Mouse (Mus musculus): ENCODE data around the gene Rhbdl1. TPM values are rescaled to one million over a fixed set of nuclear protein-coding genes. Genes with fewer than 3 reads are reported as not detected.

The Rhbdl1 gene
- total RNA-seq, 2 experiments from 2014 or later, result 47.5 to 54.0 TPM

GRCm38 (mm10) chr17:25843636-25844395, 6.7 kb upstream of the Rhbdl1 start:
- peak in 1 of 2 experiments; percentile 48 for DNase-seq (ENCODE audit: low spot score in 2 of 2)
- intact Hi-C loops (cut with DNase I), result no loop called here

DNA sequence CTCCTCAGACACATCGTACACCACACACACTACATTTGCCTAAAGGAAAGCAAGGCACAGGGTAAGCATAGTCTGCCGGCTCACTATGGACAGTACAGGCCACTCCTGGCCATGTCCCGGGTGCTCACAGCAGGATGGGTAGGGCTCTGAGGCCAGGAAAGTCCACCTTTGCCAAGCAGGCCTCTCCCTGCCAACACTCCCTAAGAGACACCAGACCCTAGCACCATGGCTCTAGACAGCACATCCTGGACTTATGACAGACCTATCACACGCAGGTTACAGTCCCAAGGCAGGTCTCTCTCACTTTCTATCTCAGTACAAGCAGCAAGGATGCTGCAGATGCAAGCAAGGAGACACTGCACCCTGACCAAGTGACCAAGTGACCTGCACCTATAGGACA, 6.0 kb upstream of the Rhbdl1 start:
- no peak for DNase-seq (ENCODE audit: low spot score in 2 of 2)
- intact Hi-C loops (cut with DNase I), result no loop called here

DNA sequence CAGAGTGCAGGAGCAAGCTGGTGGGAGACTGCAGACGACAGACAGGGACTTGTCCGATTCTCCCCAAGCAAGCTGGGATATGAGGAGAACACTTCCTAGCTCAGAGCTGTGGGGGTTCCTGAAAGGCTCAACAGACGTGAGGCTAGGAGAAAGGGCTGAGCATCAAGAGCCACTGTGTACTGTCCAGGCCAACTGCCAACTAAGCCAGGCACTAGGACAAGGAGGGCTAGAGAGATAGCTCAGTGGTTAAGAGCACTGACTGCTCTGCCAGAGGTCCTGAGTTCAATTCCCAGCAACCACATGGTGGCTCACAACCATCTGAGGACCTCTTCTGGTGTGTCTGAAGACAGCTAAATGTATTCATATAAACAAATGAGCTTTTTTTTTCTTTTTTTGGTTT, 5.4 kb upstream of the Rhbdl1 start:
- intact Hi-C loops (cut with DNase I), result no loop called here

GRCm38 (mm10) chr17:25841117-25841880, 4.2 kb upstream of the Rhbdl1 start, which contains the start of gene Gm20683:
Gene Gm20683, minus strand, starts transcription at chr17:25841763.
- DNase-seq (ENCODE audit: low spot score in 2 of 2), result no peak
- intact Hi-C loops (cut with DNase I), result no loop called here

More for the DNA sequence above, 5.4 kb upstream of the Rhbdl1 start:
- no peak for DNase-seq (ENCODE audit: low spot score in 2 of 2)

- intact Hi-C loops (cut with DNase I), result no loop called here
- no peak for DNase-seq (ENCODE audit: low spot score in 2 of 2)
Measured at GRCm38 (mm10) chr17:25840519-25840918, 3.4 kb upstream of the Rhbdl1 start.

- intact Hi-C loops (cut with DNase I), result no loop called here
- no peak for DNase-seq (ENCODE audit: low spot score in 2 of 2)
Measured at GRCm38 (mm10) chr17:25839455-25840235, 2.5 kb upstream of the Rhbdl1 start.

- intact Hi-C loops (cut with DNase I), result no loop called here
Measured at GRCm38 (mm10) chr17:25838904-25839303, 1.8 kb upstream of the Rhbdl1 start.

GRCm38 (mm10) chr17:25837533-25837932, 438 bp upstream of the Rhbdl1 start:
- intact Hi-C loops (cut with DNase I), result no loop called here
- no peak for DNase-seq (ENCODE audit: low spot score in 2 of 2)

More at GRCm38 (mm10) chr17:25838904-25839303, 1.8 kb upstream of the Rhbdl1 start:
- DNase-seq (ENCODE audit: low spot score in 2 of 2), result no peak

GRCm38 (mm10) chr17:25836397-25837075, 559 bp downstream of the Rhbdl1 start:
- intact Hi-C loops (cut with DNase I), result no loop called here
- no peak for DNase-seq (ENCODE audit: low spot score in 2 of 2)

DNA sequence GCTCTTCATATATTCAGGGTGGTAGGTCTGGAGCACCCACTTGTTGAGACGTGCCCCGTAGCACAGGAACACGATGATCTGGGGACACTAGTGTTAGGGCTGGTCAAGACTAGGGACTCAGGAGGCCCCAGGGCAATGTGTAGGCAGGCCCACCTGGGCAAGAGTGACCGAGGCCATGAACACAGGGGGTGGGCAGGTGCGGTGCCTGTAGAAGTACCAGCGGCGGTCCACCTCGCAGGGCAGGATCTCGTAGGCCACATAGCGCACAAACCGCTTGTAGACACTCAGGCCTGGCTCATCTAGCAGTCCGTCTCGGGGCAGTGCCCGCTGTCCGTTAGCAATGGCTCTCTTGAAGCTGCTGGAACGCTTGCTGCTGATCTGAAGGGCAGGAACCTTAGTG, 1.3 kb downstream of the Rhbdl1 start:
- DNase-seq (ENCODE audit: low spot score in 2 of 2), result no peak

GRCm38 (mm10) chr17:25835301-25835700, 1.8 kb downstream of the Rhbdl1 start:
- intact Hi-C loops (cut with DNase I), result no loop called here
- DNase-seq (ENCODE audit: low spot score in 2 of 2), result no peak

More for the DNA sequence above, 1.3 kb downstream of the Rhbdl1 start:
- intact Hi-C loops (cut with DNase I), result no loop called here

GRCm38 (mm10) chr17:25834595-25835222, 2.4 kb downstream of the Rhbdl1 start:
- intact Hi-C loops (cut with DNase I), result no loop called here

GRCm38 (mm10) chr17:25833961-25834594, 3.0 kb downstream of the Rhbdl1 start:
- no peak for DNase-seq (ENCODE audit: low spot score in 2 of 2)
- intact Hi-C loops (cut with DNase I), result no loop called here

More at GRCm38 (mm10) chr17:25834595-25835222, 2.4 kb downstream of the Rhbdl1 start:
- no peak for DNase-seq (ENCODE audit: low spot score in 2 of 2)

- DNase-seq (ENCODE audit: low spot score in 2 of 2), result peak; percentile 87
- intact Hi-C loops (cut with DNase I), result no loop called here
Measured at GRCm38 (mm10) chr17:25833291-25833663, 3.8 kb downstream of the Rhbdl1 start, which contains the start of gene Stub1. Gene Stub1, minus strand, starts transcription at chr17:25833404.

DNA sequence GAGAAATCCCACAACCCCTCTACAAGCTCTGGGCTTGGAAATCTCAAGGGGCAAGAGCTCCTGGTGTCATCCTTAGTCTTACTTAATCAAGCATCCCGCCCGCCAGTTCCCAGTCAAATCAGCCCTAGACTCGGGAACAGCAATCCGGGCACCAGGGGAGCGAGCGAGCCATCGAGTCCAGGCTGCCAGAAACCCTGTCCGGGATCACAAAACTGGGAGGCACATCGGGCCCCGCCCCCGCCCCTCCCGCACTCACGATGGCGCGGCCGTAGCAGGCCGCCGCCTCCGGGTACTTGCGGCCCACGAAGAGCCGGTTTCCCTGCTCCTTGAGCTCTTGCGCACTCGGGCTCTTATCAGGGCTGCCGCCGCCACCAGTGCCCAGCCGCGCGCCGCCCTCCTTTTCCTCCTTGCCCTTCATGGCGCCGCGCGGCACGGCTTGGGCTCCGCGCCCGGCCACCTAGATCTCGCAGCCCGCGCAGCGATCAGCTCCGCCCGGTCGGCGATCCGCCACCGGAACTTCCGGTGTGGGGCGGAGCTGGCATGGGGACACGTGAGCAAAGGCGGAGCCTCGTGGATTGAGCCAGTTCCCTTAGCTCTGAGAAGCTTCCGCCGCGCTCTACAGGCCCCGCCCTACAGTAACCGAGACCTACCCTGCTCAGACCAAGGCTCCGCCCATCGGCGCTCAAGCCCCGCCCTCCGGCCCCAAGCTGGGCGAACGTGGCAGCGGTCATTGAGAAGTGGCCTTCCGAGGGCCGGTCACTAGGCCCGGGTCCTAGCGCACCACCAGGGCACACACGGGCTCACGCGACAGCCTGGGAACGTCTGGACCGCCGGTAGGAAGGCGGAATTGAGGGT, 4.4 kb downstream of the Rhbdl1 start:
- intact Hi-C loops (cut with DNase I), result no loop called here
- peak; percentile 98 for DNase-seq (ENCODE audit: low spot score in 2 of 2)

GRCm38 (mm10) chr17:25831451-25832281, 5.4 kb downstream of the Rhbdl1 start:
- DNase-seq (ENCODE audit: low spot score in 2 of 2), result no peak
- intact Hi-C loops (cut with DNase I), result no loop called here
